Mouse (Mus musculus) bone marrow, adult 2 months (tissue): Measurements from ENCODE around the gene Cdiptos.

ENCODE experiments used
- CTCF ChIP-seq: fragments of 200-500 bp; IDR thresholded peaks from 2 replicates; pipeline ENCODE4 v1.5.1; 2011; ENCODE audit warnings: low read length, control low read depth; ENCODE audit not compliant: control insufficient read depth, insufficient read depth
- POLR2A ChIP-seq: fragments of 200-500 bp; IDR thresholded peaks from 2 replicates; pipeline ENCODE4 v1.6.1; 2011; ENCODE audit warnings: low read depth, mild to moderate bottlenecking, control low read depth, low read length, borderline replicate concordance; ENCODE audit not compliant: control insufficient read depth

DNA sequence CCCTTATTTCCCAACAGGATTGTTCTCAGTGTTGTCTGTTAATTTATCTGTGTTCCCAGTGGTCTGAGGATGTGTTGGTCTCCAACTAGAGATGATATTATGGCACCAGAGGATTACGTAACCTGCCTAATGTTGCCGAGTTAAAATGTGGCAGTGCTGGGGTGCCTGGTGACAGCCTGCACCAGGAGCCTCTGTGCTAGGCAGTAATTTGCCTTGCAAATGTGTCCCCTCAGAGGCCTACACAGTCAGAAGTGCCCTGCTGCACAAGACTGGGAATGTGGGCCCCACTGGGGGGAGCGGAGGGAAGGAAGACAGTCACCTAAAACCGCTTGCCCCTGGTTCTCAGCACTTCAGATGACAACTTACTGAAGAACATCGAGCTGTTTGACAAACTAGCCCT, 34.1 kb downstream of the Cdiptos start:
- no peak for TF ChIP-seq POLR2A
- TF ChIP-seq CTCF = no peak
